Mouse (Mus musculus) embryonic facial prominence, embryonic 13.5 days (tissue): ENCODE results near the gene Cep170b. TPM values are rescaled to one million over a fixed set of nuclear protein-coding genes. Genes with fewer than 3 reads are reported as not detected.

Experiments used
- ATAC-seq: fragments of 200-750 bp; cut with Nextera tagmentation; 2 replicates; pipeline ENCODE4 v1.8.0; 2017; ENCODE audit warnings: low read depth; ENCODE audit not compliant: insufficient number of reproducible peaks, insufficient read depth, low FRiP score, low TSS enrichment
- H3K27ac ChIP-seq: fragments of 300-500 bp; sonication (generic); 2 replicates; pipeline ENCODE4 v1.5.1; 2015; ENCODE audit warnings: moderate library complexity, mild to moderate bottlenecking, inconsistent platforms
- H3K27me3 ChIP-seq: fragments of 300-500 bp; sonication (generic); 2 replicates; pipeline ENCODE4 v1.6.1; 2015; ENCODE audit warnings: mild to moderate bottlenecking, inconsistent platforms
- H3K36me3 ChIP-seq: fragments of 300-500 bp; sonication (generic); 2 replicates; pipeline ENCODE4 v1.6.1; 2015; ENCODE audit warnings: mild to moderate bottlenecking, inconsistent platforms
- H3K4me1 ChIP-seq: fragments of 300-500 bp; sonication (generic); 2 replicates; pipeline ENCODE4 v1.6.1; 2015; ENCODE audit warnings: inconsistent platforms
- H3K4me2 ChIP-seq: fragments of 300-500 bp; sonication (generic); 2 replicates; pipeline ENCODE4 v1.6.1; 2015; ENCODE audit warnings: moderate library complexity, mild to moderate bottlenecking, inconsistent platforms
- H3K4me3 ChIP-seq: fragments of 300-500 bp; sonication (generic); 2 replicates; pipeline ENCODE4 v1.5.1; 2015; ENCODE audit warnings: mild to moderate bottlenecking, inconsistent platforms
- H3K9ac ChIP-seq: fragments of 300-500 bp; sonication (generic); 2 replicates; pipeline ENCODE4 v1.6.1; 2015; ENCODE audit warnings: mild to moderate bottlenecking, inconsistent platforms
- H3K9me3 ChIP-seq: fragments of 300-500 bp; sonication (generic); 2 replicates; pipeline ENCODE4 v1.6.1; 2016; ENCODE audit warnings: inconsistent platforms
- WGBS: fragments of 180-500 bp; shearing (Covaris S2); methylation state at CpG from one replicate; pipeline ENCODE4 v1.1.7; 2015; ENCODE audit warnings: mixed read lengths; 5-methylcytosine and 5-hydroxymethylcytosine counted together
- polyA plus RNA-seq: library from polyadenylated mRNA; unstranded; fragments of >200 nt; fragmentation: Nextera tagmentation; extraction: Ambion mirVana; gene quantifications from 2 replicates; pipeline ENCODE4 v1.2.1, GENCODE M21; 2015

The Cep170b gene
- polyA plus RNA-seq, 1 experiment from 2014 or later = 13.8 TPM

DNA sequence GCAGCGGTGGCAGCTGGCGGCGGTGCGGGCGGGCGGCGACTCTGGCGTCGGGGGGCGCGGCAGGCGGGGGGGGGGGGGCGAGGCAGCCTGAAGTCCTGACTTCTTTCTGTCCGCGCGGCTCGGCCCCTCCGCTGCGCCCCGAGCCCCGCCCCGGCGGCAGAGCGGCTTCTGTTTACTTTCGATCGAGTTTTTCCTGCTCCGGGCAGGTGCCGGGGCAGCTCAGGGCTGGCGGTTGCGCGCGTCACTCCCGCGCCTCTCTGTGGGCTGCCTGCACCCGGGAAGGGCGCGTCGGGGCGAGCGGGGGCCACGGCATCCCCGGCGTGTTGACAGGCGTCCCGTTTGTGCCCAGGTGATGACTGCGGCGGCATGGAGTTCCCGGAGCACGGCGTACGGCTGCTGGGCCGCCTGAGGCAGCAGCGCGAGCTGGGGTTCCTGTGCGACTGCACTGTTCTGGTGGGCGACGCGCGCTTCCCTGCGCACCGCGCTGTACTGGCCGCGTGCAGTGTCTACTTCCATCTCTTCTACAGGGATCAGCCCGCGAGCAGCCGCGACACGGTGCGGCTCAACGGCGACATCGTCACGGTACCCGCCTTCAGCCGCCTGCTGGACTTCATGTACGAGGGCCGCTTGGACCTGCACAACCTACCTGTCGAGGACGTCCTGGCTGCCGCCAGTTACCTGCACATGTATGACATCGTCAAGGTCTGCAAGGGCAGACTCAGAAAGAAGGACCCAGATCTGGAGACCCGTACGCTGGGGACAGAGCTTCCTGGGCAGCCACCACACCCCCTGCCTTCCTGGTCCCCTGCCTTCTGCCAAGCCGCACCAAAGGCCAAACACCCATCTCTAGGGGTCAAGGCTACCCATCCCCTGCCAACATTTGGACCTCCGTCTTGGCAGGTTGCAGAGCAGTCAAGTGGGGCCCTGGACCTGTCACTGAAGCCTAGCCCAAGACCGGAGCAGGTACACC is 40.9 kb upstream of the Cep170b start:
- Histone ChIP-seq H3K9me3 (no peaks in the 10 kb centered on the region), H3K27me3 (peaks cover 71% of the 10 kb centered on the region), H3K4me3 (peak overlapping the region; percentile 62), H3K27ac (no peak overlapping the region), H3K36me3 (no peaks in the 10 kb centered on the region), H3K4me2 (peak overlapping the region; percentile 94), H3K9ac (peak overlapping the region; percentile 73), H3K4me1 (peaks cover 33% of the 10 kb centered on the region)
- WGBS = 4% methylated on average over 67 of the region's 87 CpGs
- 0 out of 2 replicates have a peak, but pooled peaks have one; percentile 20 for ATAC-seq

DNA sequence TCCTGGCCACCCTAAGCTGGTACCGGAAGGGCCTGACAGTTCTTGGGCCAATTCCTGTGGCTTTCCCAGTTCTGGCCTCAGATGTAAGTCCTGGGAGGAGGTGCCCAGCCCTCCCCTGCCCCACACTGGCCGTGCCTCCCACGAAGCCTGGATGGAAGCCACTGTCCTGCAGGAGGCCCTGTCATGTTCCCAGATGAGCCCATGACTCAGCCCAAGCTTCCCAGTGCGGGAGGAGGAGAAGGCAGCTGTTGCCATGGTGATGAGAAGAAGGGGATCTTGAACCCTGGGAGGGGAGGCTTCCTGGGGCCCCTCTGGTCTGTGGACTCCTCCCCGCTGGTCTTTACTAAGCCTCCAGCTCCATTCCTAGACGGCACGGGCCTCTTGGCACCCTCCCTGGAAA is 36.9 kb upstream of the Cep170b start:
- Histone ChIP-seq H3K4me2 (no peak overlapping the region), H3K36me3 (no peaks in the 10 kb centered on the region), H3K27ac (no peak overlapping the region), H3K4me3 (no peak overlapping the region), H3K27me3 (peaks cover 57% of the 10 kb centered on the region), H3K9ac (0 out of 2 replicates have a peak overlapping the region, but pooled peaks have one; percentile 32), H3K4me1 (peaks cover 14% of the 10 kb centered on the region), H3K9me3 (no peaks in the 10 kb centered on the region)
- 56% methylated on average over 7 of the region's 7 CpGs for WGBS
- ATAC-seq = no peak

DNA sequence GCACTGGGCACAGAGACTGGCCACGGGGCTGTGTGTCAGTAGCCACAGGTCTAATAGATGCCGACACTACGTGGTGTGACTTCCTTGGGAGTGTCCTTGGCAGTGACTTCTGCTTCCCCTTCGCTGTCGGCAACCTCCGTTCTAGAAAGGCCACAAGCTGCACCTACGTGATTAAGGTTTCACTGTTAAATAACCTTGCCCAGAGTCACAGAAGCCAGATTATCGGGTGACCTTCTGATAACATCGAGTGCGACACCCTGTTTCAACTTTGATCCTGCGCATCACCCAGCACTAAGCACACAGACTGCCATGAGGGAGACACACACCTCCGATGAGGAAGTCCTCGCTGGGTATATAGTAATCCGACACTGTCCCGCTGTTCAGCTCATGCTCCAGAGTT is 31.8 kb upstream of the Cep170b start:
- WGBS = 77% methylated on average over 15 of the region's 15 CpGs
- ATAC-seq = no peak
- peaks cover 8% of the 10 kb centered on the region for H3K4me1 ChIP-seq

DNA sequence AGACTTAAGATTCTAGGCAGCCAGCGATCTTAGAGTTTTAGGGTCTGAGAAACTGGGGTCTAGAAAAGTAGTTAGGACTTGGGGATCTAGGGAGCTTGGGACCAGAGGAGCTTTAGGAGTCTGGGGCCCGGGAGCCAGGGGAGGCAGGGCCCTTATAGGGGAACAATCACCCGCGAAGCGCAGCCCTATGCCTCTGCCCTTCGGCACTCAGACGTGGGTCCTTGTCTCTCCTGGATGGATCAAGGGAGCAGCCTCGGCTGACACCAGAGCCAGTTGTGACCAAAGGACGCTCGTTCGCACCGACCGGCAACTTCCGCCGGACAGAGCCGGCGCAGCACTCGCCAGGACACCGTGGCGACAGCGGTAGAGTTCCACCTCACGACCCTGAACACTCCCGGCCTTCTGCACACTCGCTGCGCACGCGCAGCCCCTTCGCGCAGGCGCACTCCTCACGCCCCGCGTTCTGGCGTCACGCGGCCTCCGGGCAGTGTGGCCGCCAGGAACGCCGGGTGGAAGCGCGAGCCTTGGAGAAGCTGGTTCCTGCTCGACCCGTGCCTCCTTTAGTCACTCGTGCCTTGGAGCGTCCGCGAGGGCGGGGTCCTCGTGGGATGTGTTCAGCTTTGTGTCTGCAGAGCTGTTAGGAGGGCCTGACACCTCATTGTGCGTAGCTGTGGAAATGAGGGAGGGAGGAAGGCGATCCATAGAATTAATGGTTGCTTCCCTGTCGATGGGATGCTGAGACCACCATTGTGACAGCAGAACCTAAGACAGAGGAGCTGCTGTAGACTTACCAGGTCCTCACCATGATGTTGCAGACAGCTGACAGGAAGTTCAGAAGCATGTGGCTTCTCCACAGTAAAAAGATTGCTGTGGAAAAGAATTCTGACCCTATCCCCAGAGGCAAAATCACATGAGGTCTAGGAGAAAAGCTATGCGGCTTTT is 26.8 kb upstream of the Cep170b start:
- peak overlapping the region; percentile 92 for H3K9ac ChIP-seq

More for the DNA sequence above, 31.8 kb upstream of the Cep170b start:
- H3K9me3 ChIP-seq = no peaks in the 10 kb centered on the region
- H3K36me3 ChIP-seq = no peaks in the 10 kb centered on the region
- 0 out of 2 replicates have a peak, but pooled peaks cover 6% of the 10 kb centered on the region for H3K27me3 ChIP-seq
- no peak overlapping the region for H3K4me3 ChIP-seq
- no peak overlapping the region for H3K27ac ChIP-seq
- H3K9ac ChIP-seq = no peak overlapping the region
- no peak overlapping the region for H3K4me2 ChIP-seq

DNA sequence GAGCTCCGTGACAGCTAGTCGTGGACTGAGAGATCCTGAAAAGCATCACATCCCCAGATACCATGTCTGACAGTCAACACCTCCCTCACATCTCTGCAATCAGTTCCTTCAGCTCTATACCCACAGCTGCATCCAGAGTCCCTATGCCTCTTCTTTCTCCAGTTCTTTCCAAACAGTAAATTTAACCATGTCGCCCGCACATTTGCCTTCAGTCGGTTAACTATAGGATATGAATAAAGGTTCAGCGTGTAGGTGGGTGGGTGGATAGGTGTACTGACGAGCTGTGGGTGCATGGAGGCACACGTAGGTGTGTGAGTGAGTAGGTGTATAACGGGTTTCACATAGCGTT is 26.2 kb upstream of the Cep170b start:
- no peak for ATAC-seq
- WGBS = 77% methylated on average over 10 of the region's 10 CpGs
- Histone ChIP-seq H3K4me1 (peaks cover 14% of the 10 kb centered on the region), H3K27ac (peak overlapping the region; percentile 82), H3K9ac (peak overlapping the region; percentile 92), H3K4me2 (peak overlapping the region; percentile 91), H3K9me3 (no peaks in the 10 kb centered on the region), H3K36me3 (no peaks in the 10 kb centered on the region), H3K27me3 (peaks cover 4% of the 10 kb centered on the region), H3K4me3 (peak overlapping the region; percentile 64)

More for the DNA sequence above, 26.8 kb upstream of the Cep170b start:
- Histone ChIP-seq H3K9me3 (no peaks in the 10 kb centered on the region), H3K4me3 (peak overlapping the region; percentile 64), H3K27ac (peak overlapping the region; percentile 82), H3K4me2 (peak overlapping the region; percentile 91), H3K27me3 (peaks cover under 1% of the 10 kb centered on the region), H3K36me3 (no peaks in the 10 kb centered on the region), H3K4me1 (peaks cover 14% of the 10 kb centered on the region)
- peak; percentile 90 for ATAC-seq
- whole genome bisulfite sequencing = 2% methylated on average over 54 of the region's 54 CpGs

DNA sequence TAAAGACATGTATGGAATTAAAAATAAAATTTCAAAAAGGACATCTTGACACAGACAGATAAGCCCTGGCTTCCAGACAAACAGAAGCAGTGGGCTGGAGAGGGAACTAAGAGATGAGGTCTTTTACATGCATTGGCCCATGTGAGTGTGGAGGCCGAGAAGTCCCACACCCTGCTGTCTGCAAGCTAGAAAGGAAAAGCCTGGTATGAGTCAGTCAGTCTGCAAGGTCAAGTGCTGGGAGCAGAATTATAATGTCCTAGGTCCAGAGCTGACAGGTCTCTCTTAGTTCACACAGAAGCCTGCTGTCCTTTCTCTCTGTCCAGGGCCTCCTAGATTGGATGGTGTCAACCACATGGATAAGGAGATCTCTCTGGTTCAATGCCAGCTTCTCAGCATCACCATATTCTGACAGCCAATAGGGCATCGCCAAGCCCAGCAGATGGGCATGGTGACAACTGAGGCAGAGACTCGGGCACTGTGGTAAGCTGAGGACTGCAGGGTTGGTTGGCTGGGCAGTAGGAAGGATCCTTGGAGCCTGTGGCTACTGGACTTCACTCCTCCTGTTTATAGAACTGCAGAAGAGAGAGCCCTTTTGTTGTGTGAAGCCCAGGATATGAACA is 23.3 kb upstream of the Cep170b start:
- no peak overlapping the region for H3K4me3 ChIP-seq
- no peaks in the 10 kb centered on the region for H3K36me3 ChIP-seq
- WGBS = 89% methylated on average over 3 of the region's 3 CpGs
- H3K27ac ChIP-seq = no peak overlapping the region
- ATAC-seq = no peak
- H3K9me3 ChIP-seq = no peaks in the 10 kb centered on the region
- peaks cover 19% of the 10 kb centered on the region for H3K27me3 ChIP-seq
- no peak overlapping the region for H3K4me2 ChIP-seq
- no peak overlapping the region for H3K9ac ChIP-seq
- peaks cover 31% of the 10 kb centered on the region for H3K4me1 ChIP-seq

DNA sequence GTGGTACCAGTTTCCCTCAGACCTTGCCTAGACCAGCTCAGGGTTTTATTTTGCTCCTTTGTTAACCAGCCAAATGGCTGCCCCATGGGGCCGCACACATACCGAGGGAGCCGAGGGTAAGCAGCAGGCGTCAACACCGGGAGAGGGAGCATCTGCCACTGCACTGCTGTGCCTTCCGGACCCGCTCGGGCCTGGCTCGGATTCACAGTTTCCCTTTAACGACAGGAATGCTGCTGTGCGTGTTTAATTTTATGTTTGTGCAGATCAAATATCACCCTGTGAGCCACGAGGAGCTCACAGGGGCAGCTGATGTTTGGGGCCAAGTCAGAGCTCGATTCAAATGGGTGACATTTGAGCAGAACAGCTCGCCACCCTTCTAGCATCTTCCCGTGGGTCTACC is 19.7 kb upstream of the Cep170b start:
- Histone ChIP-seq H3K36me3 (no peaks in the 10 kb centered on the region), H3K9me3 (no peaks in the 10 kb centered on the region), H3K4me1 (peaks cover 20% of the 10 kb centered on the region), H3K4me3 (no peak overlapping the region), H3K9ac (peak overlapping the region; percentile 54), H3K27me3 (peaks cover 19% of the 10 kb centered on the region), H3K27ac (peak overlapping the region; percentile 64), H3K4me2 (peak overlapping the region; percentile 48)
- WGBS = 6% methylated on average over 15 of the region's 15 CpGs
- ATAC-seq = peak; percentile 74

DNA sequence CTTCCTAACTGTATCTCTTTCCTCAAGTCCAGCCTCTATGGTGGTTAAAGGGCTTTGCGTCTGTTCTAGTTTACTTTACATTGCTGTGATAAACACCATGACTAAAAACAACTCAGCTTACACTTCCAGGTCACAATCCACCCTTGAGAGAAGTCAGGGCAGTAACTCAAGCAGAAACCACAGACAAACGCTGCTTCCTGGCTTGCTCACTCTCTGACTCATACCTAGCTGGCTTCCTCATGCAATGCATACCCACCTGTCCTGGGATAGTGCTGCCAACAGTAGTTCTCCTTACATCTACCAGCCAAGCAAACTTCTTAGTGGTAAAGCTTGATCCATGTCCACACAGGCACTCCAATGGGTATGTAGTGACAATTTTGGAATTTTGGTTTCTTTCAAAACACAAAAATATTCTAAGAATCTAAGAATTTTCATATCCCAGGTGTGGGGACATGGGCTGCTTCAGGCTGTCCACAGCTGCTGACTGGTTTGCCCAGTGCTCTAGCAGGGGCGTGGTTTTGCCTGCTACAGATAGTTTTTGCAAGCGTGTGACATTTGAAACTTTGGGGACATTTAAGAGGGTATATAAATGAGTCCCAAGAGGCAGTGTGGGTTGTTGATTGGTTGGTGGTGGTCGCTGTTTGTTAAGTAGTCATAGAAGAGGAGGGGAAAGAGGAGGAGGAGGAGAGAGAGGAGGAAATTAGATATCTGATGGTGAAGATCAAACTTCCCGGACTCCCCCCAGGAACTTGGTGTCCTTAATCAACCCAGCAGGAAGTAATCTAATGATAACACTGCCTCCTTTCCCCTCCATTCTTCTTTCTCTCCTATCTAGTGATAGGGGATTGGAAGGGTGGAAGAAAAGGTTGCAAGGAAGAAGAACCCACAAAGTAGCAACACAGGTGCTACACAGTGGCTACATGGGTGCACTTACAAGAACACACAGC is 17.6 kb upstream of the Cep170b start:
- no peak overlapping the region for H3K27ac ChIP-seq
- no peak overlapping the region for H3K9ac ChIP-seq
- H3K4me1 ChIP-seq = peaks cover 25% of the 10 kb centered on the region
- no peaks in the 10 kb centered on the region for H3K36me3 ChIP-seq
- no peak for ATAC-seq
- H3K4me3 ChIP-seq = no peak overlapping the region
- H3K9me3 ChIP-seq = no peaks in the 10 kb centered on the region
- WGBS = 47% methylated on average over 6 of the region's 6 CpGs
- no peak overlapping the region for H3K4me2 ChIP-seq
- peaks cover 33% of the 10 kb centered on the region for H3K27me3 ChIP-seq

DNA sequence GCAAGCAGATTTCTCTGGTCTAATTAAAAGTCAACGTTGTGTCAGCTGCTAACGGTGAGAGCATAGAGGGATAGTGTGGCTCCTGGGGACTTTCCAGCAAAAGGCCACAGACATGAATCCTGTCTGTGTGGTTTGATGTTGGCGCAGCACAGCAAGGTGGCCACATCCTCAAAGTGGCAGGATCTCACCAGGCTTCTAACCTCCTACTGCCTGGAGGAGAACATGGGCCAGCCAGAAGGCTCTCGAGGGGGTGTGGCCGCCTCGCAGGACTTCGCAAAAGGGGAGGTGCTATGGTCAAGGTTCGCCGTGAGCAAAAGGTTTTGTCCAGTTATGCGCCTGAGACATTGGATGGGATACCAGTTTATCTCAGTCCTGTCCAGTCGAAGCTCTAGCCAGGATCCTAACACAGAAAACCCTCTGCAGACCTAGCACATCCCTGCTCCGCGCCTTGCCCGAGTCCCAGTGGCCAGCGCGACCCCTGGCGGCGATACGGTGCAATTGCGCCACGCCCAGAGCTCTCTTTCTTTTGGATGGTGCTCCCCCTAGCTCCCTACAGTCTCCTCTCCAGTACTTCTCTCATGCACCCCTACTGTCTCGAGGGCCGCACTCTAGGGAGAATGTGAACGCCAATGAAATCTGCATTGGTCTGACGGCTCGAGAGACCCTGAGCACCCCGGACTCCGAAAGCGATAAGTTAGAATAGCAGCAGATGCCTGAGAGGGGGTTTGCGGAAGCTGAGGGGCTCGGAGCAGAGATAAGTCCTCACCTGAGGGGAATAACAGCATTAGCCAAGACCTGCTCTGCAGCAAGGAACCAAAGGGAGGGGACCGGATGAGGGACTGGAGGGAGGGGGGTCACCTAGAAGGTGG is 13.3 kb upstream of the Cep170b start:
- ATAC-seq = peak; percentile 82
- Histone ChIP-seq H3K27me3 (peaks cover 28% of the 10 kb centered on the region), H3K9ac (peak overlapping the region; percentile 46), H3K4me2 (peak overlapping the region; percentile 55), H3K27ac (no peak overlapping the region), H3K4me1 (peaks cover 9% of the 10 kb centered on the region; the same call in 1 of the 2 replicates), H3K4me3 (peak overlapping the region; percentile 26), H3K9me3 (no peaks in the 10 kb centered on the region), H3K36me3 (no peaks in the 10 kb centered on the region)
- 11% methylated on average over 32 of the region's 32 CpGs for WGBS

DNA sequence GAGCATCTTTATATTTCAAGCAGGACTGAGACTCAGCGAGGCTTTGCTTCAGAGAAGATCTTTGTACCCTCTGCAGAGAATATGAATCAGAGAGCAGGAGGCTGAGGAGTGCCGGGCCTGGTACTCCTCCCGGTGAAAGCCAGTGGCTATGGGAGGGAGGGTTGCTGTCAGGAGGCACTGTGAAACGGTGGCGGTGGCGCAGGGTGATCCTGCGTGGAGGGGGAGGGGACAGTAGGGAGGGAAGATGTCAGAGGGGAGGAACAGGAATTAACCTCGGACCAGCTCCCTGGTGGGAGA is 12.7 kb upstream of the Cep170b start:
- 24% methylated on average over 8 of the region's 8 CpGs for WGBS
- no peaks in the 10 kb centered on the region for H3K9me3 ChIP-seq
- H3K4me2 ChIP-seq = peak overlapping the region; percentile 55; the same call in 1 of the 2 replicates
- peaks cover 5% of the 10 kb centered on the region; the same call in 1 of the 2 replicates for H3K4me1 ChIP-seq
- no peak for ATAC-seq
- H3K4me3 ChIP-seq = no peak overlapping the region
- H3K9ac ChIP-seq = peak overlapping the region; percentile 32; the same call in 1 of the 2 replicates
- no peak overlapping the region for H3K27ac ChIP-seq
- H3K36me3 ChIP-seq = no peaks in the 10 kb centered on the region
- peaks cover 28% of the 10 kb centered on the region for H3K27me3 ChIP-seq
